Mouse (Mus musculus) olfactory bulb, adult 2 months (tissue): ENCODE measurements around the gene Ncapg2. TPM values are rescaled to one million over a fixed set of nuclear protein-coding genes. Genes with fewer than 3 reads are reported as not detected.

Source experiments
- H3K27ac ChIP-seq: fragments of 200-500 bp; 2 replicates; pipeline ENCODE4 v1.5.1; 2012; ENCODE audit warnings: low read depth, low read length; ENCODE audit not compliant: insufficient read depth
- H3K4me1 ChIP-seq: fragments of 200-500 bp; 2 replicates; pipeline ENCODE4 v1.6.1; 2012; ENCODE audit warnings: low read length; ENCODE audit not compliant: control insufficient read depth, insufficient read depth
- H3K4me3 ChIP-seq: fragments of 200-500 bp; 2 replicates; pipeline ENCODE4 v1.5.1; 2012; ENCODE audit warnings: mild to moderate bottlenecking, low read depth, low read length, moderate library complexity; ENCODE audit not compliant: insufficient read depth
- CTCF ChIP-seq: fragments of 200-500 bp; IDR thresholded peaks from 2 replicates; pipeline ENCODE4 v1.5.1; 2012; ENCODE audit warnings: low read depth, mild to moderate bottlenecking, low read length, moderate library complexity; ENCODE audit not compliant: insufficient read depth
- POLR2A ChIP-seq: fragments of 200-500 bp; IDR thresholded peaks from 2 replicates; pipeline ENCODE4 v1.6.1; 2012; ENCODE audit warnings: mild to moderate bottlenecking, low read depth, low read length, moderate library complexity; ENCODE audit not compliant: insufficient read depth
- WGBS: fragments of 180-500 bp; shearing (Covaris S2); methylation state at CpG from one replicate; pipeline ENCODE4 v1.1.7; 2018; 5-methylcytosine and 5-hydroxymethylcytosine counted together
- polyA plus RNA-seq: library from polyadenylated mRNA; stranded (reverse); fragments of >200 nt; gene quantifications from 2 replicates; pipeline ENCODE4 v1.2.4, GENCODE M21; 2012; ENCODE audit warnings: low replicate concordance; ENCODE audit not compliant: missing spikeins, insufficient read depth, insufficient read length

Gene Ncapg2
- polyA plus RNA-seq, 1 experiment, result not detected

GRCm38 (mm10) chr12:116490575-116491356 lies 85.6 kb downstream of the Ncapg2 start:
- TF ChIP-seq POLR2A (no peak), CTCF (no peak)
- H3K27ac ChIP-seq, result no peak overlapping the region
- WGBS, result 93% methylated on average over 5 of the region's 5 CpGs

GRCm38 (mm10) chr12:116498666-116499065 lies 93.5 kb downstream of the Ncapg2 start:
- Histone ChIP-seq H3K4me1 (0 out of 2 replicates have a peak, but pooled peaks cover 3% of the 10 kb centered on the region), H3K4me3 (no peak overlapping the region), H3K27ac (no peak overlapping the region)
- TF ChIP-seq POLR2A (no peak), CTCF (no peak)

More at GRCm38 (mm10) chr12:116490575-116491356, 85.6 kb downstream of the Ncapg2 start:
- no peak overlapping the region for H3K4me3 ChIP-seq
- peaks cover 18% of the 10 kb centered on the region for H3K4me1 ChIP-seq

- Histone ChIP-seq H3K27ac (no peak overlapping the region), H3K4me1 (0 out of 2 replicates have a peak, but pooled peaks cover 3% of the 10 kb centered on the region), H3K4me3 (no peak overlapping the region)
- no peak for TF ChIP-seq POLR2A
- TF ChIP-seq CTCF, result no peak
- 89% methylated on average over 11 of the region's 11 CpGs for WGBS
These were observed 95.5 kb downstream of the Ncapg2 start for GRCm38 (mm10) chr12:116500652-116501051.

- Histone ChIP-seq H3K4me3 (no peak overlapping the region), H3K27ac (no peak overlapping the region), H3K4me1 (peaks cover 7% of the 10 kb centered on the region)
- WGBS, result 85% methylated on average over 1 of the region's 1 CpGs
- TF ChIP-seq CTCF, result no peak
These were observed 107.3 kb downstream of the Ncapg2 start for GRCm38 (mm10) chr12:116512482-116512881.

Other genes with a start within 250 kb of the Ncapg2 start
- not detected in 2 replicates for gene Wdr60, start 142.4 kb upstream of the Ncapg2 start, polyA plus RNA-seq
- gene Gm11027, start 130.0 kb upstream of the Ncapg2 start, polyA plus RNA-seq, result not detected in 2 replicates
- gene Esyt2, start 124.2 kb upstream of the Ncapg2 start, polyA plus RNA-seq, result not detected in 2 replicates
- gene Ptprn2, start 80.3 kb downstream of the Ncapg2 start, polyA plus RNA-seq, result not detected in 2 replicates